Mouse (Mus musculus): ENCODE results near the gene Lhfp.
"Not testable (repeated sequence)": the region's sequence is repeated elsewhere in the genome, so short reads cannot be mapped to it uniquely, and the experiment has no call there.

Lhfp gene

DNA sequence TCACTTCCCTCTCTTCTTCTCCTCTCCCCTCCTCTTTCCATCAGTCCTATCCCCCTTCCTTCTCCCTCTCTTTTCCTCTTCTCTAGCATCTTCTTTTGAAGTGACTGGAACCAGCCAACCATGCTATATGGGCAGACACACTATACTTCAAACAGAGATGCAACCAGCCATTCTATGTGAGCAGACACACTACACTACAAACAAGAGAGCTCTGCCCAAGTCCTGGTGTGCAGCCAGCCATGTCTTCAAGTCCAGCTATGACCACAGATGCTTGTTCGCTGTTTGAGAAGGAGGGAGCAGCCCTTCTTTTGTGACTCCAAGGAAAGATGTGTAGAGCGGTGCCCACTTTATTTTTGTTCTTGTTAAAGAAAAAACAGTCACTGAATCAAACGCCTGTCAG, 231.9 kb downstream of the Lhfp start:
- DNase-seq (ENCODE audit: low spot score) = no peak

DNA sequence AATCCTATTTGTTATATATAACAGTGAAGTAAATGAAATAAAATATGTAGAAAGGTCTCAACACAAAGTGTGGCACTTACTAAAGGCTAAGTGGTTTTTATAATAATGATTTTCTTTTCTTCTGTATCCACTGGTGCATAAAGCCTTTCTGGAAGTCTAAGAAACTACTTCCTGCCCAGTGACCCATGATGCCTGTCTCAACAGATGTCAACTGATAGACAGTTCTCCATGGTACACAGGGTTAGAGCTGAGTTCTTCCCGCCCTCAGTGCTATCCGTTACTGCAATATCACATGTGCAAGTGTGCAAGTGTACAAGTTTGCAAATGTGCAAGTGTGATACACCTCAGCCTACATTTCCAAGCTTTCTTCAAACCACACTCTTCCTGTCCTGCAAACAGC, 236.7 kb downstream of the Lhfp start:
- no peak for DNase-seq (ENCODE audit: low spot score)

DNA sequence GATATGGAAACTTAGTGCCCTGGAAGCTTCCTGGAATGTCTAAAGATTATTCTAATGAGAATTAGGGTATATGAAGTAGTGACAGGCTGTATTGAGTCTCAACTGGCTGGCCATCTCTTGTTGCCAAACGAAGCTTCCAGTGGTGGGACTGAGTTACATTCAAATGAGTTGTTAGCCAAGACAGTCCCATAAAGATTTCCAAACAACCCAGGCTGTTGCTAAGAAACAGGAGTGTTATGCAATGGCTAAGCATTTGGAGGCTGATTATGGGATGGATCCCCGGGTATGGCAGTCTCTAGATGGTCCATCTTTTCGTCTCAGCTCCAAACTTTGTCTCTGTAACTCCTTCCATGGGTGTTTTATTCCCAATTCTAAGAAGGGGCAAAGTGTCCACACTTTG, 240.7 kb downstream of the Lhfp start:
- not testable (repeated sequence) for DNase-seq (ENCODE audit: low spot score)

DNA sequence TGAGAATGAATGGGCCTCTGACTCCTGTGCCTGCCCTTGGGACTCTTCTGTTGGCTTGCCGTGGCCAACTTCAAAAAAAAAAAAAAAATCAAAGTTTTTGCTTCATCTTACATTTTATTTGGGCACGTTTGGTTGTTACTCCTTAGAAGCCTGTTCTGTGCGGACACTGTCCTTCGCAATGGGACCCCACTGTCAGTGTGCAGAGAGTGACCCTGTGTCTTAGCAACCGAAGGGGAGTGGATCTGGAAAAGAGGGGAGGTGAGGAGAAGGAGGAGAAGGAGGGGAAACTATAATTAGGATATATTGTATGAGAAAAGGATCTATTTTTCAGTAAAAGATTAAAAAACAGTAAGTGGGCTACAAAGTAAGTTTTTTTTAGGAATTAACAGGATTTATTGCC, 242.7 kb downstream of the Lhfp start:
- DNase-seq (ENCODE audit: low spot score) = no peak

DNA sequence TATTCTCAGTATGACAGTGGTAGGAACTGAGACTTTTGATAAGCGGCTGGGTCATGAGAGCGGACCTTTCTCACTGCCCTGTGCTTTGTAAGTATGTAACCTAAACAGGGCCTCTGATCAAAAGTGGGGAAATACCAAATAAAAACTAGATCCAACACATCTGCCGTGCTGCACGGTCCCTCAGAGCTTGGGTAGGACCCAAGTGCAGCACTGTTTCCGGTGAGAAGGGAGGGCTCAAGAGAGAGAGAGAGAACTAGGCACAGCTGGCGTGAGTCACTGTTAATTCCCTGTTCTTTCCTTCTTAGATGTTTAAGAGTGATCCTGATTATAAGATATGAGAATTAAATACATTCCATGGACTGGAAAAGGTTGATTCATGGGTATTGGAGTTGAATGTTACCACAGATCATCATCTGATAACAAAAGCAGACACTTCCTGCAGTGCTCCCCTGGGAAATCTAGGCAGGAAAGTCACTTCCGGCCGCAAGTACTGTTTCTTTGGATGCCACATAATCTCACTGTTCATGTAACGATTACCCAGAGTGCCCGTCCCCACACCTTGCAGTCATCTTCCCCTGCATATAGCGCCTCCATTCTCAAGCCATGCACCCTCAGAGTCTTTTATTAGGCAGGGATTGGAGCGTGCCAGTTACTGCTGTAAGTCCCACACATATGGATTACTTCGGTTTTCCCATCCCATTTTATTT, 243.3 kb downstream of the Lhfp start:
- DNase-seq (ENCODE audit: low spot score) = no peak

DNA sequence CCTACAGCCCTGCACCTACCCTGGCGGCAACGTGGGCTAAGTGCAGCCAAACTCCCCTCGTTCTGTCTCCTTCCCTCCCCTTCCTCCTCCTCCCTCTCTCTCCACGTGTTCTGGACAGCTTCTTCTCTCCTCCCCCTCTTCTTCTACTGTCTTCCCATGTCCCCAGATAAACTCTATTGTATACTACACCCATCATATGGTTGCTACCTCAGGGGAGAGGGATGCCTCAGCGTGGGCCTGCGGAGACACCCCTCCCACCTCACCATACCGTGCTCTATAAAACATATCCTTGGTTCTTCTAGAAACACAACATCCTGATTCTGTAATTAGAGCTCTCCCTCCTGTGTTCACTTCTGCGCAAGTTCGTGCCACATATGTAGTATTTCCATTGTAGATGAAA, 247.3 kb downstream of the Lhfp start:
- no peak for DNase-seq (ENCODE audit: low spot score)

DNA sequence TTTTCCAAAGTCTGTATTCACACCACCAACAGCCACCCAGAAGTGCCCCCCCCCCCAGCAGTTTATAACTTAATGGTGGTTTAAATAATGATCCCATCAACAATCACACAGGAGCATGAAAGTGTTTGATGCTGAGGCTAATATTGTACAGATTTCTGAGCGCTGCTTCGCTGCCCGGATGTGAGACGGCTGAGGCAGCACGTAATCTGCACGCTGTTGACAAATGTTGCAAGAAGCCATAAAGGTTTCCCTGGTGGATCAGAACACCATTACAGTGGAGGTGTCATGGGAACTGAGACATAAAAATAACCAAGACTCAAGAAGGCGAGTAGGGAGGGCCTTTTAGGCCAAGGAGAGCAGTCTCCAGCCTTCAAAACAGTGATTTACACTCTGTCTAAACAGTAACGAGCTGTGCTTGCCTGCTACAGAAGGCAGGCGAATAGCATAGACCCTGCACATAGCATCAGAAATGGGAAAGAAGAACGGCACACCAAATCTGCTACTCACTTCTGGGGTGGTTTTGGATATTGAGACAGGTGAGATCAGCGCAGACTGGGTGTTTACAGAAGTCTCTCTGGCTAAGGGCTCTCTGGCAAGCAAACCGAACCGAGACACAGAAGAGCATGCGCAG, 248.4 kb downstream of the Lhfp start:
- no peak for DNase-seq (ENCODE audit: low spot score)

DNA sequence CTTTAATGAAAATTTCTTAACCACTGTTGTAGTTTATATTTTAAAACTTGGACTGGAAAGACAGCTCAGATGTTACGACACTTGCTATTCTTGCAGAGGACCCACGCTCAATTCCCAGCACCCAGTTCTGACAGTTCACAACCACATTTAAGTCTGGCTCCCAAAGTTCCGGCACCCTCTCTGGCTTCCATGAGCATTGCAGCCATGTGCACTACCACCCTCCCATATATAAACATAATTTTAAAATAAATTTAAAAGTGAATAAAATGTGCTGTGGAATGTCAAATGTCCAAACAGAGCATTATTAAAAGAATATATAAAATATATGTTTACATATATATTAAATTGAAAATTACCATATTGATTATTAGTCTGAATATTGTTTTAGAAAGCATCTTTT, 249.9 kb downstream of the Lhfp start:
- DNase-seq (ENCODE audit: low spot score) = no peak

DNA sequence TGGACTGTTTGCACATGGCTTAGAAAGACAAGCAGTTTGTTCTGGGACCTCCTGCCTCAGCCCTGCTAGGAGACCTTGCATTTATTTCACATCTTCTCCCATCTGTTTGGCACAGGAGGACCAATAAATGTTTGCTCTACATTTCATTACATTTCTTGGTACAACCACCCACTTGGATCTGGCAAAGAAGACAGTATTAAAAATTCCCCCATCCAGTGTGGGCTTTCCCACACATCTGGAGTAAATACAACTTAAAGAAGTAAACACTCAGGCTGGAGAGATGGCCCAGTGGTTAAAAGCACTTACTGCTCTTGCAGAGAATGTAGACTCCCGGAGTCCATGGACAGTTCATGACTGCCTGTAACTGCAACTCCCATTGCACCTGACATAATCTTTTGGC, 250.6 kb downstream of the Lhfp start:
- no peak for DNase-seq (ENCODE audit: low spot score)

DNA sequence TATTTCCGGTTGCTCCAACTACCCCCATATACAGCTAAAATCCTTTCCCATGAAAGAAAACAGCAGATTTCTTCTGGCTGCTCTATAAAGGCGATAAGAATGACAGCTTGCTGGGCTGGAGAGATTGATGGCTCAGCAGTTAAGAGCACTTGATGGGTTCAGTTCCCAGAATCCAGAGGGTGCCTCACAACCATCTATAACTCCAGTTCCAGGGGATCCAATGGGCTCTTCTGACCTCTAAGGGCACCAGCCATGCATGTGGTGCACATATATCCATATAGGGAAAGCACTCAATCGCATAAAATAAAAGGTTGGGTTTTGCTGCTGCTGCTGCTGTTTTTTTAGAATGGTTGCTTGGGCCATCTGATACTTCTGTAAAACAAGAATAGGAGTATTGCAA, 251.1 kb downstream of the Lhfp start:
- DNase-seq (ENCODE audit: low spot score) = no peak

DNA sequence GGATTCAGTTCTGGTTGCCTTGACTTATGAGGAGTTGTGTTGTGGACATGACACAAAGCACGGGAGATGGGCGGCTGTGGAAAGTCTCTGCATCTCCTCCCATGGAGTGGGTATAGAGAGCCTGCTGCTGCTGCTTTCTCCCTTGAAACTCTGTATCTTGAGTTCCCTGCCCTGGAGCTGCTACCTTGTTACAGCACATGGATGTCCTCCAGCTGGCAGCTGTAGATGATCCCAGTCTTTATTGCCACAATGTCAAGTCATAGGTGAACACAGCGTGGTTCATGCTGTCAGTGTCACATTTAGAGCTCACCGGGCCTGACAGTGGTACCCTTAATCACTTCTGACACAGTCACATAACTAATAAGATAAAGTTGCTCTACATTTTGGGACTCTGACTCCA, 251.7 kb downstream of the Lhfp start:
- DNase-seq (ENCODE audit: low spot score) = no peak

DNA sequence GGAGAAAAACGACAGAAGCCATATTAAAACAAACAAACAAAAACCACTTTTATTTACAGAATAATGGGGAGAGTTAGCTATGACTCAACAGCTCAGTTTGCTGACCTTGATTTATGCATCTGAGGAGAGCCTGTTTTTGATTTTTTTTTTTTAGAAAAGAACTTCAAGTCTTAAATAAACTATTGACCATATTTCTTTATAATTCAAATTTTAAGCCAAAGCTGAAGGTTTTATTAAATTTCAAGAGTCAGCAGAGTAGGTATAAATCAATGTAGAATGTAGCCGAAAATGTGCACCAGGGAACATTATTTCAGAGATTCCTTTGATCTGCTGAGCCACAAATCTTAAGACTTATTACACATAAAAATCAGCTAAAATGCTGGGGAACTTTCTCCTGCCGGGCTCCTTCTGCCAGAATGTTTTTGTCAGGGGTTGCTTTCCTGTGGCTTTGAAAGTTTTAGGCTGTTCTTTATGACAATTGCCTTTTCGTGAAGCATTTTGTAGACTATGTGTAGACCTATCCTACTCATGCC, 252.6 kb downstream of the Lhfp start:
- no peak for DNase-seq (ENCODE audit: low spot score)

DNA sequence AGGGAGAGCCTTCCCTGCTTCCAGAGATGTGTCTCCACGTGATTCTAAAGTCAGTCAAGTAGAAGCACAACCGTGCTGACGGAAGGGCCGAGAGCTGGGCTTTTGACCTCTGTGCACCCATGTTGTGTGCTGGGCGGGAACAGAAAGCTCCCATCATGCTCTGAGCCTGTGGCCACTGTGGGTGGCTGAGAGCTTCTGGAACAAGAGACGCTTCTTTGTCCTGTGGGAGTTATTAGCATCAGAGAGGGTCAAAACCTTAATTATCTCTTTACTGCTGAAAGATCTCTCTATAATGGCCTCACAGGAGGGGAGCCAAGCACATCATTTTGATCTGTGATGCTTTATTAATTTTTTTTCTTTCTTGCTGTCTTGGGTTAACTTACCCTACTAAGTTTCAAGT, 253.5 kb downstream of the Lhfp start:
- no peak for DNase-seq (ENCODE audit: low spot score)

DNA sequence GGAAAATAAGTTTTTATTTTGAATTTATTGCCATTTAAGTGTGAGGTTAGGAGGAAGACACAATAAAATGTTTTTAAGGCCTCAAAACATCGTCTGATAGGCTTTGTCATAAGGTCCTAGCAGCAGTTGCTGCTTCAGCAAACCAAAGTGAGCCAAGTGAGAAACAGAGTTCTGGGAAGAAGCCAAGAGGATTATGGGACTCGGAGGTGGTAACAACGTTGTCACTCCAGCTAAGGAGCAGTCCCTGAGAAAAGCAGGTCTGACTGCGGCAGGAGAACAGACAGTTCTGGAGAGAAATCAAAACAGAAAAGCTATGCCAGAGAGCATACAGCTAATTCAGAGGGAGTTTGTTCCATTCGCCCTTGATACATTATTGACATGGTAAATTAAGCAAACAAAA, 260.5 kb downstream of the Lhfp start:
- no peak for DNase-seq (ENCODE audit: low spot score)

DNA sequence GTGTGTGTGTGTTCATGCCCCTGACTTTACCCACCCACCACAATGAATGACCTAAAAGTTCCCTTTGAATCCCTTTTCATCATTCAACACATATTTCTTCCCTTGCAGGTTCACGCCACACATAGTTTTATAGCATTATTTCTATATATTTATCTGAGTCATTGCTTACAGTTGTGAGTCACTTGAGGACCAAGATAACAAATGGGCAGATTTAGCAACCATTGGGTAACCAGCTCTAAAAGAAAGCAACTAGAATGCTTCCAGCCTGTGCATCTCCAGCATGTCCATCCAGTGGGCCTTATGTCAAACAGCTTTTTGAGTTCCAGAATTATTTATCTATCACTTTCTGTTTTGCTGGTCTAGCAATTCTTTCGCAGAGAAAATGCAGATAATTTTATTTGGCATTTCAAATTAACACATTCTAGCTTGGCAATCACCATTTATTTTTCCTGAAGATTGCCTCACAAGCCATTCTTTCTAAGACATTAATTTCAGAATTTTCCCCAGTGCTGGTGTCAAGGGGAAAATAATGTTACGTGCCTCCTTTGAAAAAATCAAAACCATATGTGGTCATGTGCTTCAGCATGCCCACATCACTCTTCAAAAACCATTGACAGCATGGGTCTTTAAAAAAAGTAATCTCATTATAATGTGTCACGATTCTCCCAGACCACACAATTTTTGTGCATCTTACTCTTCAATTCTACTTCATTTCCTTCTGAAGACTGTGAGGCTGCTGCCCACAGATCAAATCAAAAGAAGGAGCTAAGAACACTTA, 263.0 kb downstream of the Lhfp start:
- DNase-seq (ENCODE audit: low spot score) = no peak

DNA sequence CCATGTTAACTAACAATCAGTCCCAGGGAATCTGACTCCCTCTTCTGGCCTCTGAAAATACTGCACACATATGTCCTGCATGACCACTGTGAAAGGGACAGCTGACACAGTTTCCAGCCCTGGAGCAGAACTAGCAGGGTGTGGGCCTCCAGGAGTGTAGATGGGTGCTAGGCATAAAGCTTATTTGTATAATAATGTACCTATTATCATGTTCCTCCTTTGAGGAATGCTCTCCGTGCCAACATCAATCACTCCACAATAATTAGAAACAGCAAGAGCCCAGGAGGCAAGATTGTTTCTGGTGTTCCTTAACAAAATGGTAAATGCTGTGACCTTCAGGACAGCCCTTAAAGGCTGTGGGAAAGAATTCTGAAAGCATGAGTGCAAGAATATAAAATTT, 264.5 kb downstream of the Lhfp start:
- DNase-seq (ENCODE audit: low spot score) = no peak

DNA sequence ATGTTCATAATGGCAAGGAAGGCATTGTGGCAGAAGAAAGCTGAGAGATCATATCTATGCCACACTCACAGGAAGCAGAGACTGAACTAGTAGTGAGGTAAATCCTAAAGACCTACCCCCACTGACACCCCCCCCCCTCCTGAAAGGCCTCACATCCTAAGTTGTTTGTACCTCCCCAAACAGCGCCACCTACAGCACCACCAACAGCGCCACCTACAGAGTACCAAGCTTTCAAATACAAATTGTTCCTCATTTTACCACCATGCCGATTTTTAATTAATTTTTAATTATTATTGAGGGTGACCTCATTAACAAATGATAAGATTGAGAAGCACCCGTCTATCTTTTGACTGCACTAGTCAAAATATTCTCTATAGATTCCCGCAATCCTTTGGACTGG, 267.3 kb downstream of the Lhfp start:
- DNase-seq (ENCODE audit: low spot score) = no peak

DNA sequence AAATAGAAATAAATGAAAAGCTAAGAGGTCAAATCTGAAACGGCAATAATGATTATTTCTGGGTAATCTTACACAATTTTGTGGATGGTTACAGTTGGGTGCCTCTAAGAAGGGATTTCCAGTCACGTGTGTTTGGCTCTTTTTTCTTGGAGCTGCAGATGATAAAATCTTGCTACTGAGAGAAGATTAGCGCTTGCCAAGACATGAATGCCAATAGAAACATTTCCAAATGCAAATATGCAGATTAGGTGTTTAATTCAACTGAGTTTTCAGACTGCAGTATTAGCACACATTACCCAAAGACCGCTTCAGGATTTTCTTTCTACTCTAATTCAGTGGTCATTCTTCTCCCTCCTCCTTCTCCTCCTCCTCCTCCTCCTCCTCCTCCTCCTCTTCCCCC, 268.8 kb downstream of the Lhfp start:
- DNase-seq (ENCODE audit: low spot score) = no peak

DNA sequence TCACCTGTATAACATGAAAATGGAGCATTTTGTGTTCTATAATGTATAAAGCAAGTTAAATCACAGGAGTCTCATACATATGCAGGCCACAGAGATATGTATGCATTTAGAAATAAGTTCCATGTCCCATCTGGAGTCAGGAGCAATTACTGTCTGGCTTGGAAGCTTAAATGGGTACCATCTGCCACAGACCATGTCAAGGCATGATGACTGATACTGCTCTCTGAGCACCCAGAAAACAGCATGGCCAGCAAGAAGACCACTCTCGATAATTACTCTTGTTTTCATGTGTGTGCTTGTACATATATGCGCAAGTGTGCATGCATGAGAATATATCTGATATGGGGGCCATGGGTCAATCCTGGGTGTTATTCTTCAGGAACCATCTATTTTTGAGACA, 269.3 kb downstream of the Lhfp start:
- no peak for DNase-seq (ENCODE audit: low spot score)

All from layer of hippocampus, adult 11-12 months (tissue).